Mouse (Mus musculus): ENCODE results near the gene Hnrnpk.
A peak's percentile ranks its signal among the peaks of the same experiment; 100 is the strongest.
"Not testable (repeated sequence)": the region's sequence is repeated elsewhere in the genome, so short reads cannot be mapped to it uniquely, and the experiment has no call there.

Gene Hnrnpk

DNA sequence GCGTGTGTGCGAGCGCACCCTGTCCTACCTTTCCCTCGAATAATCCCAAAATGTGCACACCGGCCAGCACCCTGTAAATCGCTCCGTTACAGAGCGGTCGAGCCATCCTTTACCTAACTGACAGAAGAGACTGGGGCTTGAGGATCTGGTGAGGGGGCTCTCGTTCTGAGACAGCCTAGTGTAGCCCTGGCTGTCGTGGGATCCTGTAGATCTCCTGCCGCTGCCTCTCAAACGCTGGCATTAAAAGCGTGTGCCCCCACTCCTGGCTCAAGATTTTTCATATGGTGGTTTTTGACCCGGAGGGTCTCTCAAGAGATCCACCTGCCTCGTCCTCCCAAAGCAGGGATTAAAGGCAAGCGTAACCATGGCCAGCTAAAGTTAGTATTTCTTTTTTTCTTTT is at the start of gene Hnrnpk:
Gene Hnrnpk (minus strand): TSS at position 101 of the 400 bp plus-strand sequence.
- not testable (repeated sequence) for DNase-seq (ENCODE audit: low read depth, low spot score)

DNA sequence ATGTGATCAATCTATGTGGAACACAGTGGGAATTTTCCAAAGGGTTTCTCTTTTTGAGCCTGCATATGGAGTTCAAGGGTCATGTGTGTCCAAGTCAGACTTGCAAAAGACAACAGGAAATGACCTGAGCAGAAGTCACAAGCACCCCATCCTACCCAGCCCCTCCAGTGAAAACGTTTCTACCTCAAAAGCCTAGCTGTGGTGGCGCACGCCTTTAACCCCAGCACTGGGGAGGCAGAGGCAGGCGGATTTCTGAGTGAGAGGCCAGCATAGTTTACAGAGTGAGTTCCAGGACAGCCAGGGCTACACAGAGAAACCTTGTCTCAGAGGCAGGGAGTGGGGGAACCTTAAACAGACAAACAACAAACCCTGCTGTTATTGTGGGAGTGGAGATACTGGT is 49.1 kb upstream of the Hnrnpk start:
- DNase-seq (ENCODE audit: low read depth, low spot score): no peak

DNA sequence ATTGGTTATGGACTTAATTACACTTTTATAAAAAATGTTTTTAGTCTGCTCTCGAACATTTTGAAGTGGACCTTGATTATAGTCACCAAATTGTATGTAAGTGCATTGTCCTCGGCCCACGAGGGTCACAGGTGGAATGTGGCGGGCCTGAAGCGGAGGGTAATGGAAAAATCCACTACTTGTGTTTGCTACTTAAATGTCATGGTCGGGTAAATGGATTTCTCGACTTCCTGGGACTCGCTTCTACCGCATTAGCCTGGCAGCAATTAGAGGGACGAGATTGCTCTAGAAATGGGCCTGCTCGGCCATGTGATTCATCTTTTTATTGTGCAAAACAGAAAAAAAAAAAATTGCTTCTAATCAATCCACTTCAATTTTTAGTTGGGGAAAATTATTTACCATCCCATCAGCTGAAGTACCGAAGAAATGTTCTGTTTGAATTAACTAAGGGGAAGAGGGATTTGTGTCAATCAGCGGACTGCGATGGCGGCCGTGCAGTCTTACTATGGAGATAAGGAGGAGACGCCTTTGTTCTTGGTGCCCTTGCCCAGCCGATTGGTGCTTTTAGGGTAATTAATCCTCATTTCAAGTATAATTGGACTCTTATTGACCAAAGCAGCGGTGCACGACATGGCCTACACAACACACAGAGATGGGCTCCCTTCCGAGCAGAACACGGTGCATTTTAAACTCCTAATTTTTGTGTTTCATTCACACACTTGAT is 47.5 kb upstream of the Hnrnpk start:
- DNase-seq (ENCODE audit: low read depth, low spot score): no peak

DNA sequence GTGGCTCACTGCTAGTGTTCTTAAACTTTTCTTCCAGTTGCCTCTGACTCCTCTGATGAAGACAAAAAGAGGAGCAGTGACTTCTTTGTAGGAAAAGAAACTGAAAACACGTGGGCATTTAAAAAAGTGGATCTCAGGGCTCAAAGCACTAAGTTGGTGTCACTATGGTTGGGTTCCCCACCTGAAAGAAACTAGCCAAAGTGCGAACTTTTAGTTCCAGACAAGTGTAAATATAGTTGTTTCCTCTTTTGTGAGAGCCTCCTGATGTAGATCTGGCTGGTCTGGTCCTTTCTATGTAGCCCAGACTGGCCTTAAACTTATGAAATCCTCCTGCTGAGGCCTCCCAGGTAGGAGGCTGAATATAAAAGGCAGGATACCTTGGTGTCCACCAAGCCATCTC is 43.4 kb upstream of the Hnrnpk start:
- no peak for DNase-seq (ENCODE audit: low read depth, low spot score)

DNA sequence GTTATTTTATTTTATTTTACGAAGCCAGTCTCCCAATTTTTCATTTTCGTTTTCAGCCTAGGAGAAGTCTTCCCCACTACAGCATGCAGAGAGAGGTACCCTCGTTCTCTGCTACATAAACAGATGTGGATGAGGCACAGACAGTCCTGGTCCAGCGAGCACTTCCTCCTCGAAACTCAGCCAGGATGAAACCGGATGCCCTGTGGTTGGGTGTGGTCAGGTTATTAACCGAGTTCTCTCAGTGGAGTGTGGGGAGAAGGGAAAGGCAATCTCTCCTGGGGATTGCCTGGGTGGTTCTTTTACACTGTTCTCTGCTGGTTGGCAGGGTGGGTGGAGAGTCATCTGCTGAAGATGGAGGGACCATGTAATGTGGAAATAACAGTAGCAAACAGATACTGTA is 40.6 kb upstream of the Hnrnpk start:
- no peak for DNase-seq (ENCODE audit: low read depth, low spot score)

DNA sequence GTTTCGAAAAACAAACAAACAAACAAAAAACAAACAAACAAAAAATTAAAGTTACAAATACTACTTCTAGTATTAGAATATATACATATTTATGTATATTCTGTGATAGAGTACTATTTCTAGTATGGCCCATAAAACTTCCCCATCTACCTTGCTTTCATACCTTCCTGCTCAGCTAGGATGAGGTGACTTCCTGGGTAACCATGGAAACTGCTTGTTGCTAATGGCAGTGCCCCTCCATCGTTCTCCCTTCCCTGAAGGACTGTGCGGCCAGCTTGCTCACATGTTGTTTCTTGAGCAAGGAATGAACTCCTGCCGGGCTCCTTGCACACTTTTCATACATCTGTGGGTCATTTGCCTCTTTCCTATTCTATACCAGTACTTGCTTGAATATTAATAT is 40.2 kb upstream of the Hnrnpk start:
- DNase-seq (ENCODE audit: low read depth, low spot score): no peak

DNA sequence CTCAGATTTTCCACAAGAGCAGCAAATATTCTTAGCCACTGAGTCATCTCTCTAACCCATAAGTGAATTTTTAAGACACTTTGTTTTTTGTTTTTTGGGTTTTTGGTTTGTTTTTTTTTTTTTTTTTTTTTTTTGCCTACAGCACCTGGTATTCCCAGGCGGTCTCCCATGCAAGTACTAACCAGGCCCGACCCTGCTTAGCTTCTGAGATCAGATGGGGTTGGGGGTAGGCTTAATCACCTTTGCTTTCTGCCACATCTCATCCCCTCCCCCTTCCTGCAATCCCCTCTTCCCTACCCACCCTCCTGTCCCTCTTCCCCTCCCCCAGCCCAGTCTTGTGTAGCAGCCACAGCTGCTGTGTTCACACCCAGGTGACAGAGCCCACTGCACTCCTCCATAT is 36.6 kb upstream of the Hnrnpk start:
- no peak for DNase-seq (ENCODE audit: low read depth, low spot score)

DNA sequence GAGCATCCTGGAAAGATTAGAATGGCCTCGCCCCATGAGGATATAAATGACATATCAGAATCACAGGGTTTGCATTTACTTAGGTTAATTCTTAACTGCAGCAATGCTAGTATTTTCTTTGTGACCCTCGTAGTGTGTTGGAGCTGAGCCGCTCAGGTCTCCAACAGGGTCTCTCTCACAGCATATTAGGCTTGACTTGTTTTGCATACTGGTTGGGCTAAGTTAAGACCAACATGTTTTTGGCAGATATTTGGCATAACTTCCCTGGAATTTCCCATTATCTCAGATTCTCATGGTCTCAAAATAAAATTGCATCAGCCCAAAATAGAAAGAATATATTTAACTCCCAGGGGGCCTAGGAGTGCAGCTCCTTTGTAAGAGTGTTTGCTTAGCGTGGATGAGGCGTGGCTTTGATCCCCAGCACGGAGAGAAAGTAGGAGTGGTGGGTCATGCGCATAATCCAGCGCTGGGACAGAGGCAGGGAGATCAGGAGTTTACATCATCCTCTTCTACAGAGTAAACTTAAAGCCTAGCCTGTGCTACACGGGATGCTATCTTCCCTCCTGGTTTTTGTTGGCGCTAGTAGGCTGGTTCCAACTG is 20.0 kb upstream of the Hnrnpk start:
- DNase-seq (ENCODE audit: low read depth, low spot score): no peak

DNA sequence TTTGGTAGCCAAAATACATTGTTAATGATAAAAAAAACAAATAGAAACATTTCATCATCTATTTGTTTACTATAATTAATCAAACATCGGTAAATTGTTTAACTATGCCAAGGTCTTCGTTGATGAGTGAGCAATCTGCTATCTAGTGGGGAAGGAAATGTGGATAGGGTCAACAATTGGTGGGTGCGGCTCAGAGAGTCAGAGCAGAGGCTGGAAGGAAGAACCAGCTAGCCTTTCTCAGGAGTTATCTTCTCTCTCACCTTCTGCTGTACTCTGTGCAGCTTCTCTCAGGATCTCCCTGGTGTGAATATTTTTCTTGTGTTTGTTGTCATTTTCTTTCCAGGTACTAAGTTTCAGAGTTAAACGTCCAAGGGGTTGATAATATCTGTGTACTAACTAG is 19.1 kb upstream of the Hnrnpk start:
- no peak for DNase-seq (ENCODE audit: low read depth, low spot score)

DNA sequence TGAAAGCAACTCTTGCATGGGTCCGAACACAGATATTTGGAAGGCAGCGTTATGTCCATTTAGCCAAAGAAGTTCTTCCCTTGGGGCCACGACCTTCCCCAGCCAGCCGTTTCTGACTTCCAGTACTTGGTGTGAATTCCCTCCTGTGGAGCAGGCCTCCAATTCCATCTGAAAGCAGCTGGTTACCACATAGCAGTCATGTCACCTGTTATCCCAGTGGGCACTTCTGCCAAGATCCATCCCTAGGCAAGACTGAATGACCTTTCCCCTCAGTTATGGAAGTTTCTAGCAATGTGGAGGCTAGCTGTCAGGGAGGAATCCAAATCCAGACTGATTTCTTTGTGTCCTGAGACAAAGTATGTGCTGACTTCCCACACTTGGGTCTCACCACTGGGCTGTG is 17.9 kb upstream of the Hnrnpk start:
- DNase-seq (ENCODE audit: low read depth, low spot score): no peak

DNA sequence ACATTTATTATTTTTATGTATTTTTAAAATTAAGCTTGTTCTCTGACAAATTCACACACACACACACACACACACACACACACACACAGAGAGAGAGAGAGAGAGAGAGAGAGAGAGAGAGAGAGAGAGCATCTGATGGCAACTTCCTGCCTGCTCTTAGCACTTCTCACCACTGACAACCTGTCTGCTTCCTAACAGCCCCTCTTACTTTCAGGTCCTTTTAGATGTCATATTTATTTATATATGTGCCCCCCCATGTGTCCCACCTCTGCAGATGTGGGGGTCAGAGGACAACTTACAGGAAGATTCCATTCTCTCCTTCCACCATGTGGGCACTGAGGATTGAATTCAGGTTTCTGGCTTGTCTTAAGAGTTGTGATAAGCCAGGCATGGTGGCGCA is 16.1 kb upstream of the Hnrnpk start:
- DNase-seq (ENCODE audit: low read depth, low spot score): no peak

DNA sequence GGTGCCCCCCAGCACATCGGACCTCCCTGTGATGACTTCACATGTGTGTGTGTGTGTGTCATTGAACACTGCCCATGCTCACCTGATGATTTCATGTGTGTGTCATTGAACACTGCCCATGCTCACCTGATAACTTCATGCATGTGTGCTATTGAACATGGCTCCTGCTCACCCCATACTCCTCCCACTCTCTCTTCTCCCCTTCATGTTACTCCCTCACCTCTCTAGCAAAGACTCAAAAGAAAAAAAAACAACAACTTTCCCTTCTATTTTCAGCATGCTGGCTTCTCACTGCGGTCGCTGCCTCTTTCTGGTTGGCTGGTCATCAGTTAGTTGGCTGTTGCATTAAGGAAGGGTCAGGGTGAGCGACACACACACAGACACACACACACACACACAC is 15.5 kb upstream of the Hnrnpk start:
- no peak for DNase-seq (ENCODE audit: low read depth, low spot score)

DNA sequence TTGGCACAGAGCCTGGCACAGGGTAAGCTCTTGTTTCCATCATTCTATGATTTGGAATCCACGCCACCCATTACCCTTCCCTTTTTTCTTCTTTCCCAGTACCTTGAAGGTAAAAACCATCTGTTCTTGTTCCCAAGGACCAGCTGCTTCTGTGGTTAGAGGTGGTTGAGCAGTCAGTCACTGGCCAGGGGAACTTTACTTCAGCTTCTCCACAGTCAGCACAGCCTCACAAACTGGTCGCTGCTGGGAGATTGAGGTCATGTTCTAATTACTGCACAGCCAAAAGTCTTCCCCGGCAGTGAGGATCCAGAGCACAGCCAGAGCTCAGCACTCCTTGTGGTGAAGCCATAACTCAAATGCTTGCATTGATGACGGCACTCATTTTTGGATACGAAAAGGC is 12.7 kb upstream of the Hnrnpk start:
- DNase-seq (ENCODE audit: low read depth, low spot score): no peak

DNA sequence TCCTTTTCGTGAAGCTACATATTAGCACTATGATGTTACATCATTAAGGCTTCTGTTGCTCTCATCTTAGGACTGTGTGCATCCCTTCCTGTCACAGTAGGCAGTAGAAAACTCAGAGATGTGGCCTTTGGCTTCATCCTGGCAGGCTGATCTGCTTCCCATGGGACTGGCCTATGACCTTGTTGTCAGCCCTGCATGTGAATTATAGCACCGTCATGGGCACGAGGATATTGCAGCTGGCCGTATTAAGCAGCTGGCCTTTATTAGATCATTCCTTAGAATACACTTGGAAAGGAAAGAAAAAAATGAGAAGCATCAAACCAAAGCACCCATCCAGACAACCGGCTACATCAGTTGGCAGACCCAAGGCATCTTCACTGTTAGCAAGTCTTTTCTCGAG is 12.2 kb upstream of the Hnrnpk start:
- no peak for DNase-seq (ENCODE audit: low read depth, low spot score)

DNA sequence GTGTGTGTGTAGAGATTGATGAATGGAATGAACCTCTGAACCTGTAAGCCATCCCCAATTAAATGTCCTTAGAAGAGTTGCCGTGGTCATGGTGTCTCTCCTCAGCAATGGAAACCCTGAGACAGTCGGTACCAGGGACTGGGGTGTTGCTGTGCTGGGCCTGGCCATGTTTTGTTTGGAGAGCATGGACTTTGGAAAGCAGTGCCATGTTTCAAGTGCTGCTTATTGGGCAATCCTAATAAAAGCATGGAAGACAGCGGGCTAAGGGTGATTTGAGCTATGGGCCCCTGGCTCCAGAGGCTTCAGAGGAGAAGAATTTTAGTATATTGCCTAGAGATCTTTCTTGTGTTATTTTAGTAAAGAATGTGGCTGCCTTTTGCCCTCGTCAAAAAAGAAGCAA is 7.9 kb upstream of the Hnrnpk start:
- no peak for DNase-seq (ENCODE audit: low read depth, low spot score)

DNA sequence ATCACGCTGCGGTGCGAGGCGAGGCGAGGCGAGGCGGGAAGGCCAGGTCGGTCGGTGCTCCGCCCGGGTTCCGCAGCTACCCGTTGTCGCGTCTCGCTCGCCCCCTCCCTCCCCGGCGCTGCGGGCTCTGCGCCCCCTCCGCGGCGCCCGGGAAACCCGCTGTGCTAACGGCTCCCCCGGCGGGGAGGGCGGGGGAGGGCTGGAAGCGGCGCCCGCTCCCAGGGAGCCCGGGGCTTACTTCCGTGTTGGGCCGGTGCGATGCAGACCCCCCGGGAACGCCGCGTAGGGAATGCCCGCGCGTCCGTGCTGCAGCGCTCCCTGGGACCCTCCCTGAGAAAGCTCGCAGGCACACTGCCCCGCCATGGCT is 416 bp downstream of the Hnrnpk start:
- no peak for DNase-seq (ENCODE audit: low read depth, low spot score)

DNA sequence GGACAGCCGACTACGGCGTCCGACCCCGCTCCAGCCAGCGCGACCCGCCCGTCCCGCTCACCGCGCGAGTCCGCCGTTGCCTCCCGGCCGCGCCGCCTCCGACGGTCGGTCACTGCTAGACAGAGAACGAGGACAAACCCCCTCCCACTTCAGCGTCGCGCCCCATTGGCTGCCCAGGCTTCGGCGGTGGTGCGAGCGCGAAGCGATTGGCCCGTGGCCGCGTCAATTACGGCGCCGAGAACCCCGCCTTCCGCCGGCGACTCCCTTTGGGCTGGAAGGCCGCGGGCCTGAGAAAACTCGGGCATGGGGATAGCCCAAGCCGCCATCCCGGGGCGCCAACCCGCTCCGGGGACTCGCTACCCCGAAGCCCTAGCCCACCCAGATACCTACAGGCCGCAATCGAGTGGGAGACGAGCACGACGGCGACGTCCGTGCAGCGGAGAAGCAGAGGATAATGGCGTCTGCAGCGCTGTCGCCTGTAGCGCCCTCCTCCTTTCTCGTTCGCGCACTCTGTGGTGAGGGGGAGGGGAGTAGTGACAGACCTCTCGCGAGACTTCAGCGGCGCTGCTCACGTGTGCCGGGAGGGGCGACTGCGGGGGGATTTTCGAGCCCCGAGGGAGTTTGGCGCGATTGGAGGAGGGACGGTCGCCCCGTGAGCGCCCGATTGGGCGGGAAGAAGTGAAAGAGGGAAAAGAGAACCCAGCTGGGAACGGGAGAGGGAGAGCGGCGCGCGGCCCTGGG is 970 bp downstream of the Hnrnpk start, which contains the start of gene Rmi1:
Gene Rmi1 (plus strand): TSS at position 246 of the 741 bp plus-strand sequence.
- DNase-seq (ENCODE audit: low read depth, low spot score): peak; percentile 97

DNA sequence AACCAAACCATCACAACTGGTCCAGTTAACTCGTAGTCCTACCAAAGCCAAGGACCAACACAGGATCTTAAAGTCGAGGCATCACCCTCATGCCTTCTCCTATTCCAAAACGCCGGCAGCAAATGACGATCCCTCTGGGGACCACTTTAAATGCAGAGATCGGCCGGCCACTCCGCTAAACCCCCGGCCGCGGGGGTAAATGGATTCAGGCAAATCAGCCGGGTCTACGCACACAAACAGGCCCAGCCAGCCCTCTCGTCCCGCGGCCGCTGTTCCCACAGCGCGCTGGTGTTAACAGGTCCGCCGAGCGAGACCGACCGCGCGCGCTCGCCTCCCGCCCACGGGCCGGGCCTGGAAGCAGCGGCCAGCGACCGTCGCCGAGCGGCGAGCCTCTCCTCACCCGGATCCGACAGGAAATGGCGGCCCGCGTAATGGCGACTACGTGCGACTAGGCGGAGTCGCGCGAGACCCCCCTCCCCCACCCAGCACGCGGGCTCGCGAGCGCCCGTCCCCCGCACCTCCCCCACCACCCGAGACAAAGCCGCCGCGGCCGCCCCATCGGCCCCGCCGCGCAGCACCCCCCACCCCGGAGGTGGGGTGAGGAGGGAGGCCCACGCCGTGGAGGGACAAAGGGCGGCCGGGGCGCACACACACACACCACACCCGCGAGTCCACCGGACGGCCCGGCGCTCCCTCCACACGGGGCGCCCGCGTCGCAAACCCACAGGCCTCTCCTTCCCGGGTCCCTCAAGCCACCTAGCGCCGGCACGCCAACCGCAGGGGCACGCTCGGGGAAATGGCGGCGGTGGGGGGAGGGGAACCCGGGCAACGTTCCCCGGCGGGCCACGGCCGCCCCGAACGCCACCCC is 1.8 kb downstream of the Hnrnpk start:
- DNase-seq (ENCODE audit: low read depth, low spot score): peak; percentile 80

DNA sequence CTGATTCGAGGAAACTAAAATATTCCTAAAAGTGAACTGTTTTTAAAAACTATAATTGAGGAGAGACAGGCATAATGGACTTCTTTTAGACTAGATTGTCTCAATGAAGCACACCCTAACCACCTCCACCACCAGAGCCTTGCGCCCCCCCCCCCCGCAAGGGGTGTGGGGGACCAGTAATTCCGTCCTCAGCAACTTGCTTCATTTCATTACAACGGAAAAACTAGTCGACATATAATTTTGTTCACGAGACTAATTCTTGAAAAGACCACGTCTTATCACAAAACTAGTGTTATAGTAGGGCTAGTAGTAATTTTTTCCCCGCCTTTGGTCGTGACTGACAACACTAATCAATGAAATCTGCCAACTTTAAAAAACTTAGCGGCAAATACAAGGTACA is 2.6 kb downstream of the Hnrnpk start:
- peak; percentile 30 for DNase-seq (ENCODE audit: low read depth, low spot score)

DNA sequence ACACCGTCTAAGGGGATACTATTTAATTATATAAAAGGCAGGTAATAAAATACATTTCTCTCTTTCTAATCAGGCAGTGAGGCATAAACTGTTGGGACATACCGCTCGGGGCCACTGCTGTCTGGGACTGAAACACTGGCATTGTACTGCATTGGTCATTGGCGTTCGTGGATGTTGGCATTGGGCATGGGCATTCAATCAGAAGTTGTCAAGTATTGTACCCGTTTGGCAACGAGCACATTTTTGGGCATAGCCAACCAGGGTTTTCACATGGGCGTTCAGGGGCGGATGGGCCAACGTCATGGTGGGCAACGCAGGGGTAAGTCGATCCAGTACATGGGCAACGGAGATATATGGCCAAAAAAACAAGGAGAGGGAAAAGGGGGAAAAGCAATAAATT is 5.5 kb downstream of the Hnrnpk start:
- no peak for DNase-seq (ENCODE audit: low read depth, low spot score)

DNA sequence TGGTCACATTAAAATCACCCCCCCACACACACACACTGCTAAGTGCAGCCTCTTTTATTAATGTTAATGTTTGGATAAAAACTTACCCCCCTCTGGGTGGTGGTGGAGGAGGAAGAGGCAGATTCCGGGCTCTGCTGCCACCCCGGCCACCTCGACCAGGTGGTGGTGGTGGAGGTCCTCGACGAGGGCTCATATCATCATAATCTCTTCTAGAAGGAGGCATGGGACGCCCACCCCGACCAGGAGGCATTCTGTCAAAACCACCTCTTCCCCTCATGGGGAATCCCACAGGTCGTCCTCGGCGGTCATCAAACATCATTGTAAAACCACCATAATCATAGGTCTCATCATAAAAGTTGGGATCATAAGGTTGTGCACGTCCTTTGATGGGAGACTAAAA is 8.8 kb downstream of the Hnrnpk start:
- DNase-seq (ENCODE audit: low read depth, low spot score): not testable (repeated sequence)

Data from R1 (cell line).